Mouse (Mus musculus): ENCODE results near the gene Klhl22. TPM values are rescaled to one million over a fixed set of nuclear protein-coding genes. Genes with fewer than 3 reads are reported as not detected.

Gene Klhl22
- polyA plus RNA-seq, 1 experiment, result 12.4 TPM

GRCm38 (mm10) chr16:17798321-17799180, 39.1 kb downstream of the Klhl22 start:
- Histone ChIP-seq H3K27ac (ENCODE audit: insufficient read depth, low read depth, low read length) (no peak overlapping the region), H3K4me3 (ENCODE audit: insufficient read depth, low read length) (no peak overlapping the region), H3K4me1 (ENCODE audit: control insufficient read depth, insufficient read depth, low read length) (peaks cover 6% of the 10 kb centered on the region; the same call in 1 of the 2 replicates)
- TF ChIP-seq POLR2A (IDR thresholded peaks at IDR 0.05; ENCODE audit: borderline replicate concordance, low read depth, low read length) (no peak), CTCF (IDR thresholded peaks at IDR 0.05; ENCODE audit: low read depth, low read length) (no peak)

GRCm38 (mm10) chr16:17799584-17799983, 40.2 kb downstream of the Klhl22 start:
- Histone ChIP-seq H3K4me1 (ENCODE audit: control insufficient read depth, insufficient read depth, low read length) (peaks cover 6% of the 10 kb centered on the region; the same call in 1 of the 2 replicates), H3K27ac (ENCODE audit: insufficient read depth, low read depth, low read length) (no peak overlapping the region), H3K4me3 (ENCODE audit: insufficient read depth, low read length) (no peak overlapping the region)
- TF ChIP-seq POLR2A (IDR thresholded peaks at IDR 0.05; ENCODE audit: borderline replicate concordance, low read depth, low read length) (no peak), CTCF (IDR thresholded peaks at IDR 0.05; ENCODE audit: low read depth, low read length) (no peak)

- peaks cover 7% of the 10 kb centered on the region for H3K4me1 ChIP-seq (ENCODE audit: control insufficient read depth, insufficient read depth, low read length)
- TF ChIP-seq CTCF (IDR thresholded peaks at IDR 0.05; ENCODE audit: low read depth, low read length) (no peak), POLR2A (IDR thresholded peaks at IDR 0.05; ENCODE audit: borderline replicate concordance, low read depth, low read length) (no peak)
- no peak overlapping the region for H3K4me3 ChIP-seq (ENCODE audit: insufficient read depth, low read length)
- H3K27ac ChIP-seq (ENCODE audit: insufficient read depth, low read depth, low read length), result no peak overlapping the region
Measured at GRCm38 (mm10) chr16:17801777-17802455, 42.5 kb downstream of the Klhl22 start.

- H3K4me3 ChIP-seq (ENCODE audit: insufficient read depth, low read length), result peak overlapping the region; percentile 51
Measured at GRCm38 (mm10) chr16:17802456-17802838, 43.0 kb downstream of the Klhl22 start.

GRCm38 (mm10) chr16:17802839-17803674, 43.6 kb downstream of the Klhl22 start:
- TF ChIP-seq POLR2A (IDR thresholded peaks at IDR 0.05; ENCODE audit: borderline replicate concordance, low read depth, low read length) (no peak), CTCF (IDR thresholded peaks at IDR 0.05; ENCODE audit: low read depth, low read length) (no peak)
- Histone ChIP-seq H3K4me1 (ENCODE audit: control insufficient read depth, insufficient read depth, low read length) (peaks cover 7% of the 10 kb centered on the region), H3K4me3 (ENCODE audit: insufficient read depth, low read length) (peak overlapping the region; percentile 51), H3K27ac (ENCODE audit: insufficient read depth, low read depth, low read length) (no peak overlapping the region)

More at GRCm38 (mm10) chr16:17802456-17802838, 43.0 kb downstream of the Klhl22 start:
- Histone ChIP-seq H3K27ac (ENCODE audit: insufficient read depth, low read depth, low read length) (no peak overlapping the region), H3K4me1 (ENCODE audit: control insufficient read depth, insufficient read depth, low read length) (peaks cover 7% of the 10 kb centered on the region)
- no peak for TF ChIP-seq POLR2A (IDR thresholded peaks at IDR 0.05; ENCODE audit: borderline replicate concordance, low read depth, low read length)
- TF ChIP-seq CTCF (IDR thresholded peaks at IDR 0.05; ENCODE audit: low read depth, low read length), result no peak

GRCm38 (mm10) chr16:17803675-17804448, 44.4 kb downstream of the Klhl22 start:
- no peak for TF ChIP-seq CTCF (IDR thresholded peaks at IDR 0.05; ENCODE audit: low read depth, low read length)
- H3K4me1 ChIP-seq (ENCODE audit: control insufficient read depth, insufficient read depth, low read length), result peaks cover 7% of the 10 kb centered on the region
- H3K4me3 ChIP-seq (ENCODE audit: insufficient read depth, low read length), result peak overlapping the region; percentile 55
- H3K27ac ChIP-seq (ENCODE audit: insufficient read depth, low read depth, low read length), result no peak overlapping the region

GRCm38 (mm10) chr16:17804449-17804912, 45.1 kb downstream of the Klhl22 start:
- Histone ChIP-seq H3K4me3 (ENCODE audit: insufficient read depth, low read length) (peak overlapping the region; percentile 55), H3K4me1 (ENCODE audit: control insufficient read depth, insufficient read depth, low read length) (peaks cover 7% of the 10 kb centered on the region), H3K27ac (ENCODE audit: insufficient read depth, low read depth, low read length) (no peak overlapping the region)
- no peak for TF ChIP-seq CTCF (IDR thresholded peaks at IDR 0.05; ENCODE audit: low read depth, low read length)
- no peak for TF ChIP-seq POLR2A (IDR thresholded peaks at IDR 0.05; ENCODE audit: borderline replicate concordance, low read depth, low read length)

GRCm38 (mm10) chr16:17804982-17805381, 45.6 kb downstream of the Klhl22 start:
- TF ChIP-seq CTCF (IDR thresholded peaks at IDR 0.05; ENCODE audit: low read depth, low read length), result no peak
- TF ChIP-seq POLR2A (IDR thresholded peaks at IDR 0.05; ENCODE audit: borderline replicate concordance, low read depth, low read length), result no peak
- no peak overlapping the region for H3K27ac ChIP-seq (ENCODE audit: insufficient read depth, low read depth, low read length)
- peaks cover 7% of the 10 kb centered on the region for H3K4me1 ChIP-seq (ENCODE audit: control insufficient read depth, insufficient read depth, low read length)
- 0 out of 2 replicates have a peak overlapping the region, but pooled peaks have one; percentile 9 for H3K4me3 ChIP-seq (ENCODE audit: insufficient read depth, low read length)

All from bone marrow macrophage, adult 2 months (primary cell).